Mouse (Mus musculus): ENCODE results near the gene Efna5. TPM values are rescaled to one million over a fixed set of nuclear protein-coding genes. Genes with fewer than 3 reads are reported as not detected.

Efna5 gene
- total and polyA plus RNA-seq, 3 experiments, result 0.04 to 0.23 TPM; not detected in 1

GRCm38 (mm10) chr17:62787855-62788254 lies 93.3 kb downstream of the Efna5 start:
- no peaks in the 10 kb centered on the region for H3K9me3 ChIP-seq (replicated peaks; ENCODE audit: low read length)
- H3K4me3 ChIP-seq (replicated peaks in 1 of 3; ENCODE audit: low read depth in 2 of 3, low read length in 2 of 3, poor library complexity in 1 of 3), result no peak overlapping the region
- no peak overlapping the region for H3K27ac ChIP-seq (ENCODE audit: insufficient read depth, low read depth)
- no peak overlapping the region for H3K9ac ChIP-seq (ENCODE audit: insufficient read depth, low read depth)
- H3K27me3 ChIP-seq (replicated peaks), result no peaks in the 10 kb centered on the region
- no peaks in the 10 kb centered on the region for H3K79me2 ChIP-seq (replicated peaks; ENCODE audit: control insufficient read depth, extremely low read depth, insufficient read depth, poor library complexity, severe bottlenecking)
- TF ChIP-seq ZNF384 (IDR thresholded peaks at IDR 0.05; ENCODE audit: low read depth, low read length), result no peak
- no peak for TF ChIP-seq USF2 (conservative IDR thresholded peaks at IDR 0.05; ENCODE audit: low read depth, low read length)
- TF ChIP-seq TCF12 (IDR thresholded peaks at IDR 0.05; ENCODE audit: low read depth, low read length), result no peak
- no peak for TF ChIP-seq RAD21 (IDR thresholded peaks at IDR 0.05; ENCODE audit: low read depth, low read length)
- TF ChIP-seq BHLHE40 (IDR thresholded peaks at IDR 0.05; ENCODE audit: low read depth, low read length), result no peak
- no peak for TF ChIP-seq MEF2A (IDR thresholded peaks at IDR 0.05; ENCODE audit: borderline replicate concordance, low read depth, low read length)
- TF ChIP-seq SIN3A (IDR thresholded peaks at IDR 0.05; ENCODE audit: low read length), result no peak
- TF ChIP-seq ZKSCAN1 (IDR thresholded peaks at IDR 0.05; ENCODE audit: borderline replicate concordance, low read depth, low read length), result no peak
- TF ChIP-seq MAZ (IDR thresholded peaks at IDR 0.05; ENCODE audit: low read depth, low read length), result no peak
- no peak for TF ChIP-seq EP300 (IDR thresholded peaks at IDR 0.05; ENCODE audit: low read length)
- no peak for TF ChIP-seq USF1 (IDR thresholded peaks at IDR 0.05; ENCODE audit: low read depth, low read length)
- no peak for TF ChIP-seq GABPA (IDR thresholded peaks at IDR 0.05; ENCODE audit: insufficient replicate concordance, low read depth, low read length)
- no peak for TF ChIP-seq NRF1 (IDR thresholded peaks at IDR 0.05; ENCODE audit: low read depth, low read length)
- no peak for DNase-seq (ENCODE audit: extremely low read depth)
- in situ Hi-C loops (cut with MboI; ENCODE audit: low pct_ligation_motif_present, low pct_unique_long_range_greater_than_20kb, low sequenced_read_pairs), result no loop called here
- H3K4me2 ChIP-seq (ENCODE audit: insufficient read depth, low read depth, poor library complexity, severe bottlenecking), result no peak overlapping the region
- dilution Hi-C loops (cut with MboI; ENCODE audit: extremely low pct_ligation_motif_present, extremely low pct_unique_long_range_greater_than_20kb, low sequenced_read_pairs), result no loop called here
- peaks cover 0 to 8% of the 10 kb centered on the region in 2 experiments; a peak in 2 of 4 replicates for H3K4me1 ChIP-seq (ENCODE audit: control insufficient read depth in 1 of 2, insufficient read depth in 2 of 2)
- H3K36me3 ChIP-seq (replicated peaks in 1 of 2; ENCODE audit: control insufficient read depth in 1 of 2, insufficient read depth in 1 of 2, low read length in 1 of 2), result no peaks in the 10 kb centered on the region

GRCm38 (mm10) chr17:62786602-62786907 lies 94.6 kb downstream of the Efna5 start:
- Histone ChIP-seq H3K9ac (ENCODE audit: insufficient read depth, low read depth) (no peak overlapping the region), H3K27ac (ENCODE audit: insufficient read depth, low read depth) (no peak overlapping the region), H3K9me3 (replicated peaks; ENCODE audit: low read length) (no peaks in the 10 kb centered on the region), H3K79me2 (replicated peaks; ENCODE audit: control insufficient read depth, extremely low read depth, insufficient read depth, poor library complexity, severe bottlenecking) (no peaks in the 10 kb centered on the region), H3K4me2 (ENCODE audit: insufficient read depth, low read depth, poor library complexity, severe bottlenecking) (no peak overlapping the region), H3K36me3 (replicated peaks in 1 of 2; ENCODE audit: control insufficient read depth in 1 of 2, insufficient read depth in 1 of 2, low read length in 1 of 2) (no peaks in the 10 kb centered on the region), H3K4me3 (replicated peaks in 1 of 3; ENCODE audit: low read depth in 2 of 3, low read length in 2 of 3, poor library complexity in 1 of 3) (no peak overlapping the region), H3K27me3 (replicated peaks) (no peaks in the 10 kb centered on the region), H3K4me1 (ENCODE audit: control insufficient read depth in 1 of 2, insufficient read depth in 2 of 2) (peaks cover 0 to 8% of the 10 kb centered on the region in 2 experiments; a peak in 2 of 4 replicates)
- DNase-seq (ENCODE audit: extremely low read depth), result no peak
- dilution Hi-C loops (cut with MboI; ENCODE audit: extremely low pct_ligation_motif_present, extremely low pct_unique_long_range_greater_than_20kb, low sequenced_read_pairs), result no loop called here
- in situ Hi-C loops (cut with MboI; ENCODE audit: low pct_ligation_motif_present, low pct_unique_long_range_greater_than_20kb, low sequenced_read_pairs), result no loop called here
- TF ChIP-seq POLR2A (IDR thresholded peaks at IDR 0.05; ENCODE audit: low read depth, low read length), result no peak
- no peak for TF ChIP-seq NELFE (IDR thresholded peaks at IDR 0.05; ENCODE audit: low read depth, low read length)
- TF ChIP-seq MAZ (IDR thresholded peaks at IDR 0.05; ENCODE audit: low read depth, low read length), result no peak
- TF ChIP-seq GABPA (IDR thresholded peaks at IDR 0.05; ENCODE audit: insufficient replicate concordance, low read depth, low read length), result no peak
- TF ChIP-seq IRF4 (IDR thresholded peaks at IDR 0.05; ENCODE audit: low read depth, low read length), result no peak
- no peak for TF ChIP-seq NRF1 (IDR thresholded peaks at IDR 0.05; ENCODE audit: low read depth, low read length)
- TF ChIP-seq USF1 (IDR thresholded peaks at IDR 0.05; ENCODE audit: low read depth, low read length), result no peak
- no peak for TF ChIP-seq ZMIZ1 (IDR thresholded peaks at IDR 0.05; ENCODE audit: low read depth, low read length)
- TF ChIP-seq HCFC1 (IDR thresholded peaks at IDR 0.05; ENCODE audit: low read depth, low read length), result no peak
- no peak for TF ChIP-seq CTCF (conservative IDR thresholded peaks at IDR 0.05 in 1 of 2, IDR thresholded peaks at IDR 0.05 in 1 of 2; ENCODE audit: low read depth in 2 of 2, low read length in 2 of 2)
- no peak for TF ChIP-seq USF2 (conservative IDR thresholded peaks at IDR 0.05; ENCODE audit: low read depth, low read length)
- no peak for TF ChIP-seq POLR2AphosphoS2 (IDR thresholded peaks at IDR 0.05; ENCODE audit: low read depth, low read length)
- TF ChIP-seq EP300 (IDR thresholded peaks at IDR 0.05; ENCODE audit: low read length), result no peak
- no peak for TF ChIP-seq E2F4 (IDR thresholded peaks at IDR 0.05; ENCODE audit: insufficient replicate concordance, low read depth, low read length)
- TF ChIP-seq TCF12 (IDR thresholded peaks at IDR 0.05; ENCODE audit: low read depth, low read length), result no peak
- TF ChIP-seq ZC3H11A (IDR thresholded peaks at IDR 0.05; ENCODE audit: low read depth, low read length), result no peak
- no peak for TF ChIP-seq RCOR1 (conservative IDR thresholded peaks at IDR 0.05; ENCODE audit: low read depth, low read length)
- TF ChIP-seq SIN3A (IDR thresholded peaks at IDR 0.05; ENCODE audit: low read length), result no peak

Data from CH12.LX (cell line).